Mouse (Mus musculus): Measurements from ENCODE around the gene Slc9a3.

DNA sequence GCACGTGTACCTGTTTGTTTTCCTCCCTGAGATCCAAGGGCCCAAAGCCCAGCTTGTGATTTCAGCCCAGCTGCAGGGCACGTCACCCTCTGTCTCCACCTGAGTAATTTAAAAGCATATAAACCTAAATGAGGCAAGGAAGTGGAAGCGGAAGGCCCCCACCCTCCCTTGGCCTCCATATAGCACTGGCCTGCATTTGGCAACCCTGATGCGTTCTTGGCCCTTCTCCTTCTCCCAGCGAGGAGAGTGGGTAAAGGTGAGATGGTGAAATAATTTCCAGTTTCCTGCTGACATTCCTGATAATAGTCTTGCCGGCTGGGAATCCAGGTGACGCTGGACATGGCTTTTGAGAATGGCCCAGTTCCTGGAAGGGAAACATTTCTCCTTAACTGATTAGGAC, 16.8 kb upstream of the Slc9a3 start:
- no peak for TF ChIP-seq GATA1 (IDR thresholded peaks at IDR 0.05; ENCODE audit: borderline replicate concordance, low read length)
- TF ChIP-seq FLI1 (IDR thresholded peaks at IDR 0.05; ENCODE audit: low read length) = no peak

All from megakaryocyte, embryonic 14.5 days (primary cell).